Mouse (Mus musculus): ENCODE measurements at regions not wholly inside any gene's neighbourhood (a gene's known extent, or its start where the extent isn't known, plus 50 kb on each side); places are given as distances from the start of the nearest gene placed in this dataset.

GRCm38 (mm10) chr5:52937626-52938025 lies 100.3 kb upstream of the Slc34a2 start:
- in situ Hi-C loops (cut with MboI; ENCODE audit: low sequenced_read_pairs in 2 of 2, unreplicated experiment in 2 of 2), result no loop called here

GRCm38 (mm10) chr5:52939994-52940393 lies 97.9 kb upstream of the Slc34a2 start:
- H3K36me3 ChIP-seq (ENCODE audit: control insufficient read depth, insufficient read depth, low read length, poor library complexity, severe bottlenecking), result no peaks in the 10 kb centered on the region
- H3K9ac ChIP-seq (ENCODE audit: insufficient read depth, low read depth, low read length, poor library complexity, severe bottlenecking), result no peak overlapping the region
- no peak for TF ChIP-seq ZC3H11A (IDR thresholded peaks at IDR 0.05; ENCODE audit: borderline replicate concordance, low read depth, low read length)
- TF ChIP-seq CHD2 (IDR thresholded peaks at IDR 0.05; ENCODE audit: low read depth, low read length), result no peak
- no peak for TF ChIP-seq MAFK (IDR thresholded peaks at IDR 0.05; ENCODE audit: insufficient read depth, low read depth, low read length)
- TF ChIP-seq HCFC1 (IDR thresholded peaks at IDR 0.05; ENCODE audit: borderline replicate concordance, insufficient read depth, low read length), result no peak
- no peak for TF ChIP-seq ZNF384 (IDR thresholded peaks at IDR 0.05; ENCODE audit: low read depth, low read length)
- H3K9me3 ChIP-seq (ENCODE audit: control insufficient read depth, insufficient read depth, low read depth, low read length), result no peaks in the 10 kb centered on the region
- no peak overlapping the region for H3K27ac ChIP-seq (ENCODE audit: insufficient read depth, low read depth, low read length, poor library complexity, severe bottlenecking)
- no peaks in the 10 kb centered on the region for H3K4me1 ChIP-seq (ENCODE audit: control insufficient read depth in 2 of 2, insufficient read depth in 2 of 2, low read length in 2 of 2, poor library complexity in 1 of 2)
- DNase-seq (ENCODE audit: low read depth, low spot score), result no peak
- in situ Hi-C loops (cut with MboI; ENCODE audit: low sequenced_read_pairs in 2 of 2, unreplicated experiment in 2 of 2), result no loop called here
- H3K4me3 ChIP-seq (ENCODE audit: insufficient read depth in 1 of 2, low read depth in 1 of 2, low read length in 2 of 2, poor library complexity in 1 of 2, severe bottlenecking in 1 of 2), result no peak overlapping the region

More at GRCm38 (mm10) chr5:52937626-52938025, 100.3 kb upstream of the Slc34a2 start:
- H3K4me3 ChIP-seq (ENCODE audit: insufficient read depth in 1 of 2, low read depth in 1 of 2, low read length in 2 of 2, poor library complexity in 1 of 2, severe bottlenecking in 1 of 2), result no peak overlapping the region
- no peaks in the 10 kb centered on the region for H3K36me3 ChIP-seq (ENCODE audit: control insufficient read depth, insufficient read depth, low read length, poor library complexity, severe bottlenecking)
- TF ChIP-seq CHD2 (IDR thresholded peaks at IDR 0.05; ENCODE audit: low read depth, low read length), result no peak
- no peak for TF ChIP-seq MAFK (IDR thresholded peaks at IDR 0.05; ENCODE audit: insufficient read depth, low read depth, low read length)
- no peak for TF ChIP-seq ZNF384 (IDR thresholded peaks at IDR 0.05; ENCODE audit: low read depth, low read length)
- no peak for TF ChIP-seq ZC3H11A (IDR thresholded peaks at IDR 0.05; ENCODE audit: borderline replicate concordance, low read depth, low read length)
- no peak for TF ChIP-seq HCFC1 (IDR thresholded peaks at IDR 0.05; ENCODE audit: borderline replicate concordance, insufficient read depth, low read length)
- DNase-seq (ENCODE audit: low read depth, low spot score), result no peak
- no peak overlapping the region for H3K9ac ChIP-seq (ENCODE audit: insufficient read depth, low read depth, low read length, poor library complexity, severe bottlenecking)
- H3K9me3 ChIP-seq (ENCODE audit: control insufficient read depth, insufficient read depth, low read depth, low read length), result no peaks in the 10 kb centered on the region
- H3K27ac ChIP-seq (ENCODE audit: insufficient read depth, low read depth, low read length, poor library complexity, severe bottlenecking), result no peak overlapping the region
- H3K4me1 ChIP-seq (ENCODE audit: control insufficient read depth in 2 of 2, insufficient read depth in 2 of 2, low read length in 2 of 2, poor library complexity in 1 of 2), result no peaks in the 10 kb centered on the region

GRCm38 (mm10) chr5:52940645-52941044 lies 97.2 kb upstream of the Slc34a2 start:
- TF ChIP-seq ZC3H11A (IDR thresholded peaks at IDR 0.05; ENCODE audit: borderline replicate concordance, low read depth, low read length) (no peak), ZNF384 (IDR thresholded peaks at IDR 0.05; ENCODE audit: low read depth, low read length) (no peak), HCFC1 (IDR thresholded peaks at IDR 0.05; ENCODE audit: borderline replicate concordance, insufficient read depth, low read length) (no peak), MAFK (IDR thresholded peaks at IDR 0.05; ENCODE audit: insufficient read depth, low read depth, low read length) (no peak), CHD2 (IDR thresholded peaks at IDR 0.05; ENCODE audit: low read depth, low read length) (no peak)
- no peaks in the 10 kb centered on the region for H3K9me3 ChIP-seq (ENCODE audit: control insufficient read depth, insufficient read depth, low read depth, low read length)
- no peak overlapping the region for H3K27ac ChIP-seq (ENCODE audit: insufficient read depth, low read depth, low read length, poor library complexity, severe bottlenecking)
- no peak for DNase-seq (ENCODE audit: low read depth, low spot score)
- H3K4me3 ChIP-seq (ENCODE audit: insufficient read depth in 1 of 2, low read depth in 1 of 2, low read length in 2 of 2, poor library complexity in 1 of 2, severe bottlenecking in 1 of 2), result no peak overlapping the region
- H3K36me3 ChIP-seq (ENCODE audit: control insufficient read depth, insufficient read depth, low read length, poor library complexity, severe bottlenecking), result no peaks in the 10 kb centered on the region
- in situ Hi-C loops (cut with MboI; ENCODE audit: low sequenced_read_pairs in 2 of 2, unreplicated experiment in 2 of 2), result no loop called here
- no peak overlapping the region for H3K9ac ChIP-seq (ENCODE audit: insufficient read depth, low read depth, low read length, poor library complexity, severe bottlenecking)
- H3K4me1 ChIP-seq (ENCODE audit: control insufficient read depth in 2 of 2, insufficient read depth in 2 of 2, low read length in 2 of 2, poor library complexity in 1 of 2), result no peaks in the 10 kb centered on the region

GRCm38 (mm10) chr5:52953875-52954274 lies 84.0 kb upstream of the Slc34a2 start:
- no peaks in the 10 kb centered on the region for H3K4me1 ChIP-seq (ENCODE audit: control insufficient read depth in 2 of 2, insufficient read depth in 2 of 2, low read length in 2 of 2, poor library complexity in 1 of 2)
- no peak overlapping the region for H3K4me3 ChIP-seq (ENCODE audit: insufficient read depth in 1 of 2, low read depth in 1 of 2, low read length in 2 of 2, poor library complexity in 1 of 2, severe bottlenecking in 1 of 2)
- H3K9ac ChIP-seq (ENCODE audit: insufficient read depth, low read depth, low read length, poor library complexity, severe bottlenecking), result no peak overlapping the region
- in situ Hi-C loops (cut with MboI; ENCODE audit: low sequenced_read_pairs in 2 of 2, unreplicated experiment in 2 of 2), result no loop called here
- H3K27ac ChIP-seq (ENCODE audit: insufficient read depth, low read depth, low read length, poor library complexity, severe bottlenecking), result no peak overlapping the region
- DNase-seq (ENCODE audit: low read depth, low spot score), result no peak
- no peak for TF ChIP-seq HCFC1 (IDR thresholded peaks at IDR 0.05; ENCODE audit: borderline replicate concordance, insufficient read depth, low read length)
- TF ChIP-seq MAFK (IDR thresholded peaks at IDR 0.05; ENCODE audit: insufficient read depth, low read depth, low read length), result no peak
- no peak for TF ChIP-seq ZNF384 (IDR thresholded peaks at IDR 0.05; ENCODE audit: low read depth, low read length)
- TF ChIP-seq CHD2 (IDR thresholded peaks at IDR 0.05; ENCODE audit: low read depth, low read length), result no peak
- no peak for TF ChIP-seq ZC3H11A (IDR thresholded peaks at IDR 0.05; ENCODE audit: borderline replicate concordance, low read depth, low read length)
- no peaks in the 10 kb centered on the region for H3K36me3 ChIP-seq (ENCODE audit: control insufficient read depth, insufficient read depth, low read length, poor library complexity, severe bottlenecking)
- no peaks in the 10 kb centered on the region for H3K9me3 ChIP-seq (ENCODE audit: control insufficient read depth, insufficient read depth, low read depth, low read length)

GRCm38 (mm10) chr5:52954713-52955112 lies 83.2 kb upstream of the Slc34a2 start:
- no peak for TF ChIP-seq MAFK (IDR thresholded peaks at IDR 0.05; ENCODE audit: insufficient read depth, low read depth, low read length)
- TF ChIP-seq ZC3H11A (IDR thresholded peaks at IDR 0.05; ENCODE audit: borderline replicate concordance, low read depth, low read length), result no peak
- TF ChIP-seq CHD2 (IDR thresholded peaks at IDR 0.05; ENCODE audit: low read depth, low read length), result no peak
- TF ChIP-seq ZNF384 (IDR thresholded peaks at IDR 0.05; ENCODE audit: low read depth, low read length), result no peak
- TF ChIP-seq HCFC1 (IDR thresholded peaks at IDR 0.05; ENCODE audit: borderline replicate concordance, insufficient read depth, low read length), result no peak
- in situ Hi-C loops (cut with MboI; ENCODE audit: low sequenced_read_pairs in 2 of 2, unreplicated experiment in 2 of 2), result no loop called here
- no peak for DNase-seq (ENCODE audit: low read depth, low spot score)
- Histone ChIP-seq H3K4me1 (ENCODE audit: control insufficient read depth in 2 of 2, insufficient read depth in 2 of 2, low read length in 2 of 2, poor library complexity in 1 of 2) (no peaks in the 10 kb centered on the region), H3K9ac (ENCODE audit: insufficient read depth, low read depth, low read length, poor library complexity, severe bottlenecking) (no peak overlapping the region), H3K36me3 (ENCODE audit: control insufficient read depth, insufficient read depth, low read length, poor library complexity, severe bottlenecking) (no peaks in the 10 kb centered on the region), H3K4me3 (ENCODE audit: insufficient read depth in 1 of 2, low read depth in 1 of 2, low read length in 2 of 2, poor library complexity in 1 of 2, severe bottlenecking in 1 of 2) (no peak overlapping the region), H3K9me3 (ENCODE audit: control insufficient read depth, insufficient read depth, low read depth, low read length) (no peaks in the 10 kb centered on the region), H3K27ac (ENCODE audit: insufficient read depth, low read depth, low read length, poor library complexity, severe bottlenecking) (no peak overlapping the region)
